Mouse (Mus musculus) kidney, embryonic 16.5 days (tissue): ENCODE data around the gene Myl6b. TPM values are rescaled to one million over a fixed set of nuclear protein-coding genes. Genes with fewer than 3 reads are reported as not detected.
"Not testable (repeated sequence)": the region's sequence is repeated elsewhere in the genome, so short reads cannot be mapped to it uniquely, and the experiment has no call there.

Experiments used
- ATAC-seq: fragments of 200-750 bp; cut with Nextera tagmentation; 2 replicates; pipeline ENCODE4 v1.8.0; 2017; ENCODE audit warnings: moderate TSS enrichment; ENCODE audit not compliant: low FRiP score, low TSS enrichment
- H3K27ac ChIP-seq: fragments of 300-500 bp; sonication (generic); 2 replicates; pipeline ENCODE4 v1.5.1; 2014; ENCODE audit warnings: low read length
- H3K27me3 ChIP-seq: fragments of 300-500 bp; sonication (generic); 2 replicates; pipeline ENCODE4 v1.6.1; 2014; ENCODE audit warnings: low read length, control low read depth, mixed read lengths; ENCODE audit not compliant: insufficient read depth
- H3K36me3 ChIP-seq: fragments of 300-500 bp; sonication (generic); 2 replicates; pipeline ENCODE4 v1.6.1; 2014; ENCODE audit warnings: low read length, control low read depth, mixed read lengths; ENCODE audit not compliant: insufficient read depth
- H3K4me1 ChIP-seq: fragments of 300-500 bp; sonication (generic); 2 replicates; pipeline ENCODE4 v1.6.1; 2014; ENCODE audit warnings: low read length, control low read depth, mixed read lengths; ENCODE audit not compliant: insufficient read depth
- H3K4me2 ChIP-seq: fragments of 300-500 bp; sonication (generic); replicated peaks from 2 replicates; pipeline ENCODE4 v1.6.1; 2014; ENCODE audit warnings: low read depth, low read length
- H3K4me3 ChIP-seq: fragments of 300-500 bp; sonication (generic); 2 replicates; pipeline ENCODE4 v1.5.1; 2014; ENCODE audit warnings: mild to moderate bottlenecking, low read length
- H3K9ac ChIP-seq: fragments of 300-500 bp; sonication (generic); replicated peaks from 2 replicates; pipeline ENCODE4 v1.6.1; 2014; ENCODE audit warnings: low read length
- H3K9me3 ChIP-seq: fragments of 300-500 bp; sonication (generic); 2 replicates; pipeline ENCODE4 v1.6.1; 2016; ENCODE audit warnings: low read length, control low read depth
- WGBS: fragments of 180-500 bp; shearing (Covaris S2); extraction: QIAGEN DNeasy Blood & Tissue Kit; methylation state at CpG from one replicate; pipeline ENCODE4 v1.1.7; 2014; 5-methylcytosine and 5-hydroxymethylcytosine counted together
- polyA plus RNA-seq: library from polyadenylated mRNA; unstranded; fragments of >200 nt; fragmentation: Nextera tagmentation; extraction: Ambion mirVana; gene quantifications from 2 replicates; pipeline ENCODE4 v1.2.1, GENCODE M21; 2015

Gene Myl6b
- polyA plus RNA-seq, 1 experiment from 2014 or later = 5.7 TPM

DNA sequence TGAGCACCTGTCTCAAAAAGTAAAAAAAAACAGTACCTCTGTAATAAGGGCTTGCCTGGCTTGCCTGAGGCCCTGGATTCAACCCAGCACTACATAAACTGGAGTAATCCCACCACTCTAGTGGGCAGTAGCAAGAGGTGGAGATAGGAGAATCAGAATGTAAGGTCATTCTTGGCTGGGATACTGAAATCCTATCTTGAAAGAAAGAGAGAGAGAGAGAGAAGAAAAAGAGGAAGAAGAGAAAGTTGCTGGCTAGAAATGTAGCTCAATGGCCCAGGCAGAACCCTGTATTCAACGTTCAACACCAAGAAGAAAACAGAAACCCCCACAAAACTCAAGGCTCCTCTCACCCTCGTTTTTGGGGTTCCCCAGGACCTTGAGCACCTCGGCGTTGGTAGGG lies 2.6 kb downstream of the Myl6b start:
- H3K27ac ChIP-seq = no peak overlapping the region
- no peak overlapping the region for H3K4me3 ChIP-seq
- WGBS = 81% methylated on average over 4 of the region's 4 CpGs
- peaks cover 8% of the 10 kb centered on the region; the same call in 1 of the 2 replicates for H3K36me3 ChIP-seq
- no peak for ATAC-seq
- no peak overlapping the region for H3K4me2 ChIP-seq
- no peak overlapping the region for H3K9ac ChIP-seq
- H3K27me3 ChIP-seq = no peaks in the 10 kb centered on the region
- H3K9me3 ChIP-seq = no peaks in the 10 kb centered on the region
- peaks cover 39% of the 10 kb centered on the region for H3K4me1 ChIP-seq

- Histone ChIP-seq H3K36me3 (peaks cover 14% of the 10 kb centered on the region), H3K27me3 (no peaks in the 10 kb centered on the region), H3K27ac (no peak overlapping the region), H3K4me2 (peak overlapping the region; percentile 64), H3K9ac (0 out of 2 replicates have a peak overlapping the region, but pooled peaks have one; percentile 10), H3K9me3 (no peaks in the 10 kb centered on the region), H3K4me1 (peaks cover 46% of the 10 kb centered on the region), H3K4me3 (peak overlapping the region; percentile 67; the same call in 1 of the 2 replicates)
- ATAC-seq = no peak
- 76% methylated on average over 2 of the region's 2 CpGs for WGBS
These were observed 3.2 kb downstream of the Myl6b start for GRCm38 (mm10) chr10:128495270-128495669.

GRCm38 (mm10) chr10:128494667-128495245 lies 3.7 kb downstream of the Myl6b start:
- no peaks in the 10 kb centered on the region for H3K27me3 ChIP-seq
- no peaks in the 10 kb centered on the region for H3K9me3 ChIP-seq
- peak overlapping the region; percentile 85 for H3K9ac ChIP-seq
- ATAC-seq = no peak
- WGBS = 50% methylated on average over 11 of the region's 11 CpGs
- H3K4me1 ChIP-seq = peaks cover 51% of the 10 kb centered on the region
- peak overlapping the region; percentile 98 for H3K27ac ChIP-seq
- peaks cover 19% of the 10 kb centered on the region for H3K36me3 ChIP-seq
- peak overlapping the region; percentile 64 for H3K4me2 ChIP-seq
- H3K4me3 ChIP-seq = peak overlapping the region; percentile 67

- Histone ChIP-seq H3K36me3 (peaks cover 25% of the 10 kb centered on the region), H3K4me3 (peak within 1 kb of the TSS; percentile 67), H3K27ac (peak within 1 kb of the TSS; percentile 98), H3K4me1 (peaks cover 53% of the 10 kb centered on the region), H3K4me2 (peak within 1 kb of the TSS; percentile 64), H3K9ac (peak within 1 kb of the TSS; percentile 88), H3K9me3 (no peaks in the 10 kb centered on the region), H3K27me3 (no peaks in the 10 kb centered on the region)
- under 1% methylated on average over 42 of the region's 45 CpGs for WGBS
- peak; percentile 93 for ATAC-seq
These were observed 4.5 kb downstream of the Myl6b start, which contains the start of gene Myl6 for GRCm38 (mm10) chr10:128493695-128494666. Gene Myl6 (minus strand): TSS chr10:128494145.

- no peaks in the 10 kb centered on the region for H3K27me3 ChIP-seq
- peak overlapping the region; percentile 64 for H3K4me2 ChIP-seq
- no peaks in the 10 kb centered on the region for H3K9me3 ChIP-seq
- ATAC-seq = peak; percentile 32
- WGBS = 0% methylated on average over 12 of the region's 12 CpGs
- peaks cover 53% of the 10 kb centered on the region for H3K4me1 ChIP-seq
- peaks cover 30% of the 10 kb centered on the region for H3K36me3 ChIP-seq
- peak overlapping the region; percentile 67 for H3K4me3 ChIP-seq
- H3K9ac ChIP-seq = peak overlapping the region; percentile 88
- H3K27ac ChIP-seq = peak overlapping the region; percentile 98
These were observed 5.2 kb downstream of the Myl6b start for GRCm38 (mm10) chr10:128493319-128493694.

DNA sequence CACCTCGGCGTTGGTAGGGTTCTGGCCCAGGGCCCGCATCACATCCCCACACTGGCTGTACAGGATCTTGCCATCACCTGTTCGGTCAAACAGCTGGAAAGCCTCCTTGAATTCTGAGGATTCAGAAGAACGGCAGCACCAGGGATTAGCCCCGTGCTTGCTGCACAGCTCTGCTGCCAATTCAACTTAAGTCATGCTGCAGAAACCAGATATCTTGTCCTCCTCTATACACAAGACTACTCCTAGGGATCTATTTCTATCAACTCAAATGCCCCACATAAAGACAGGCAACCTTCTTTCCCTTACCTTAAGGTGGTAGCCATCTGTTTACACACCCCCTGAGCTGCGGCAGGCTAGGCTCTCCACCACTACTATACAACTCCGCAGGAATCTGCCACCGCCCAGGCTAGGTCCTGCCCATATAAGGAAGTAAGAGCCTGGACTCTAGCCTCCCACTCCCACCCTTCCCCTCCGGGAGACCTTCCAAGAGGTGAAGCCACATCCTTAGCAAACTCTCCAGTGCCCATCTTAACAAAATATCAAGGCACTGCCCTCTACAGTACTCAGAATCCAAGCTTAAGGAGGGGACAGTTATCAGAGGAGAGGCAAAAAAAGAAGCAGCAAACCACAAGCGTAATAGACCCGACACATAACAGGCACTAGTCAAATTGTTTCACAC lies 5.7 kb downstream of the Myl6b start:
- peak overlapping the region; percentile 98 for H3K27ac ChIP-seq
- H3K9me3 ChIP-seq = no peaks in the 10 kb centered on the region
- 13% methylated on average over 12 of the region's 12 CpGs for whole genome bisulfite sequencing
- peak overlapping the region; percentile 67 for H3K4me3 ChIP-seq
- peak; percentile 72 for ATAC-seq
- peaks cover 47% of the 10 kb centered on the region for H3K4me1 ChIP-seq
- H3K4me2 ChIP-seq = peak overlapping the region; percentile 64
- H3K36me3 ChIP-seq = peaks cover 35% of the 10 kb centered on the region
- no peaks in the 10 kb centered on the region for H3K27me3 ChIP-seq
- peak overlapping the region; percentile 88 for H3K9ac ChIP-seq

DNA sequence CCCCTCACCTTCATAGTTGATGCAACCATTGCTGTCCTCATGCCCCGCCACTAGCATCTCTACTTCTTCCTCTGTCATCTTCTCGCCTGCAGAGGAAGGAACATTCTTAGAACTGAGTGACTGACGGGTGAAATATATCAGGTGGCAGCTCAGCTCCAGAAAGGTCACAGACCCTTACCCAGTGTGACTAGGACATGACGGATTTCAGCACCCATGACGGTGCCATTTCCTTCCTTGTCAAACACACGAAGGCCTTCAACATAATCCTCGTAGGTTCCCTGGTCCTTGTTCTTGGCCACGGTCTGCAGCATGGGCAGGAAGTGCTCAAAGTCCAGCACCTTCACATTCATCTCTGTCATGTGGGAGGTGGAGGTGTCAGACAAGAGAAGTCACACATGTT lies 6.4 kb downstream of the Myl6b start:
- H3K27me3 ChIP-seq, ATAC-seq, H3K9me3 ChIP-seq: not testable (repeated sequence)
- Histone ChIP-seq H3K4me3 (peak overlapping the region; percentile 67), H3K4me1 (peaks cover 40% of the 10 kb centered on the region), H3K36me3 (peaks cover 42% of the 10 kb centered on the region), H3K4me2 (peak overlapping the region; percentile 64), H3K9ac (peak overlapping the region; percentile 88), H3K27ac (peak overlapping the region; percentile 98)
- WGBS = 16% methylated on average over 8 of the region's 8 CpGs

GRCm38 (mm10) chr10:128491495-128491894 lies 7.0 kb downstream of the Myl6b start:
- ATAC-seq = no peak
- H3K4me1 ChIP-seq = peaks cover 39% of the 10 kb centered on the region
- no peaks in the 10 kb centered on the region for H3K9me3 ChIP-seq
- H3K4me3 ChIP-seq = peak overlapping the region; percentile 67
- no peaks in the 10 kb centered on the region for H3K27me3 ChIP-seq
- H3K9ac ChIP-seq = peak overlapping the region; percentile 88
- H3K4me2 ChIP-seq = peak overlapping the region; percentile 64
- 43% methylated on average over 6 of the region's 6 CpGs for WGBS
- H3K27ac ChIP-seq = peak overlapping the region; percentile 98
- H3K36me3 ChIP-seq = peaks cover 46% of the 10 kb centered on the region

DNA sequence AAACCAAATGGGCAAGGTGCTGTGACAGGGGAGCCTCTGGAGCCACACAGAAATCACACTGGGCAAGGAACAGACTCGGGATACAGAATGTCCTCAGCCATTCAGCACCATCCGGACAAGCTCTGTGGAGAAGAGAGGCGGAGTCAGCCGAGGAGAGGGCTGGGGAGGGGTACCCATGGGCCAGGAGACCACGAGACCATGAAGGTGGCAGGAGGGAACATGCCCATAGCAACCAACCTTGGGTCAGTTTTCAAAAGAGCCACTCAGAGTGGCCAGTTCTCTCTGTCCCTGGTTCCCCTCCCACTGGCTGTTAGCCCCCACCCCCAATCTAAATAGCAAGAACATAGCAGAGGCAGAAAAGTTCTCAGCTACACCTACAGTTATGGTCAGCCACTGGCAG lies 7.6 kb downstream of the Myl6b start:
- H3K4me2 ChIP-seq = peak overlapping the region; percentile 64
- peak overlapping the region; percentile 98; the same call in 1 of the 2 replicates for H3K27ac ChIP-seq
- H3K27me3 ChIP-seq = no peaks in the 10 kb centered on the region
- peaks cover 39% of the 10 kb centered on the region for H3K4me1 ChIP-seq
- 43% methylated on average over 5 of the region's 5 CpGs for WGBS
- peak overlapping the region; percentile 88; the same call in 1 of the 2 replicates for H3K9ac ChIP-seq
- no peak overlapping the region; the same call in 1 of the 2 replicates for H3K4me3 ChIP-seq
- no peaks in the 10 kb centered on the region for H3K9me3 ChIP-seq
- peaks cover 47% of the 10 kb centered on the region for H3K36me3 ChIP-seq
- no peak for ATAC-seq
